Mouse (Mus musculus) MEL (cell line): ENCODE measurements around the gene Eid3. TPM values are rescaled to one million over a fixed set of nuclear protein-coding genes. Genes with fewer than 3 reads are reported as not detected.

Experiments used
- DNase-seq: peaks from one replicate; pipeline ENCODE4 v3.0.0; 2011; ENCODE audit warnings: low read depth, low spot score
- H3K27ac ChIP-seq: 2 replicates; pipeline ENCODE4 v1.5.1; 2012; ENCODE audit warnings: low read depth, mild to moderate bottlenecking, control low read depth, low read length, moderate library complexity; ENCODE audit not compliant: control insufficient read depth
- H3K27me3 ChIP-seq, 2 experiments: fragments of 150-350 bp in 1 of 2; sonication (generic) in 1 of 2; 2 replicates each; pipeline ENCODE4 v1.6.1; 2012; ENCODE audit warnings: low read length in 2 of 2, mild to moderate bottlenecking in 2 of 2, improper control_type of control experiment in 1 of 2, moderate library complexity in 1 of 2; ENCODE audit not compliant: insufficient read depth in 2 of 2, control insufficient read depth in 1 of 2
- H3K36me3 ChIP-seq, 2 experiments: 2 replicates each; pipeline ENCODE4 v1.6.1; 2012 to 2014; ENCODE audit warnings: low read length in 2 of 2, improper control_type of control experiment in 1 of 2, inconsistent platforms in 1 of 2, mild to moderate bottlenecking in 1 of 2; ENCODE audit not compliant: insufficient read depth in 2 of 2, control insufficient read depth in 1 of 2
- H3K4me1 ChIP-seq, 2 experiments: fragments of 150-350 bp in 1 of 2; sonication (generic) in 1 of 2; 2 replicates each; pipeline ENCODE4 v1.6.1; 2012; ENCODE audit warnings: low read length in 2 of 2, improper control_type of control experiment in 1 of 2, mild to moderate bottlenecking in 1 of 2; ENCODE audit not compliant: insufficient read depth in 2 of 2, control insufficient read depth in 1 of 2
- H3K4me3 ChIP-seq, 2 experiments: fragments of 150-350 bp in 1 of 2; sonication (generic) in 1 of 2; 2 replicates each; pipeline ENCODE4 v1.5.1; 2012; ENCODE audit warnings: low read depth in 2 of 2, low read length in 2 of 2, mild to moderate bottlenecking in 2 of 2, moderate library complexity in 2 of 2, control low read depth in 1 of 2, improper control_type of control experiment in 1 of 2; ENCODE audit not compliant: control insufficient read depth in 1 of 2, insufficient read depth in 1 of 2
- H3K79me2 ChIP-seq: 2 replicates; pipeline ENCODE4 v1.6.1; 2012; ENCODE audit warnings: mild to moderate bottlenecking, low read length, moderate library complexity; ENCODE audit not compliant: control insufficient read depth, poor library complexity, insufficient read depth
- H3K9ac ChIP-seq: 2 replicates; pipeline ENCODE4 v1.6.1; 2012; ENCODE audit warnings: low read depth, mild to moderate bottlenecking, control low read depth, low read length, moderate library complexity; ENCODE audit not compliant: control insufficient read depth, poor library complexity, severe bottlenecking
- H3K9me3 ChIP-seq: fragments of 150-350 bp; sonication (generic); replicated peaks from 2 replicates; pipeline ENCODE4 v1.6.1; 2012; ENCODE audit warnings: mild to moderate bottlenecking, low read length, improper control_type of control experiment, moderate library complexity; ENCODE audit not compliant: insufficient read depth
- CHD1 ChIP-seq: IDR thresholded peaks from 2 replicates; pipeline ENCODE4 v1.6.1; 2012; ENCODE audit warnings: low read depth, mild to moderate bottlenecking, inconsistent platforms, low read length, improper control_type of control experiment
- CHD2 ChIP-seq: IDR thresholded peaks from 2 replicates; pipeline ENCODE4 v1.6.1; 2011; ENCODE audit warnings: low read length, improper control_type of control experiment
- CTCF ChIP-seq, 3 experiments: IDR thresholded peaks in 2 of 3; conservative IDR thresholded peaks in 1 of 3; 2 replicates each; pipeline ENCODE4 v1.5.1; 2011 to 2012; ENCODE audit warnings: low read length in 3 of 3, low read depth in 2 of 3, mild to moderate bottlenecking in 2 of 3, improper control_type of control experiment in 1 of 3, inconsistent platforms in 1 of 3, mixed read lengths in 1 of 3, moderate library complexity in 1 of 3; ENCODE audit not compliant: control insufficient read depth in 1 of 3, insufficient read depth in 1 of 3, poor library complexity in 1 of 3, severe bottlenecking in 1 of 3
- ELF1 ChIP-seq: IDR thresholded peaks from 2 replicates; pipeline ENCODE4 v1.6.1; 2014; ENCODE audit warnings: low read depth, mild to moderate bottlenecking, inconsistent platforms, low read length, improper control_type of control experiment, moderate library complexity
- EP300 ChIP-seq, 2 experiments: IDR thresholded peaks; 2 replicates each; pipeline ENCODE4 v1.6.1; 2011; ENCODE audit warnings: improper control_type of control experiment in 2 of 2, low read length in 2 of 2, low read depth in 1 of 2, mild to moderate bottlenecking in 1 of 2
- ETS1 ChIP-seq: IDR thresholded peaks from 2 replicates; pipeline ENCODE4 v1.6.1; 2012; ENCODE audit warnings: low read depth, mild to moderate bottlenecking, inconsistent platforms, low read length, improper control_type of control experiment, moderate library complexity
- GATA1 ChIP-seq: IDR thresholded peaks from 2 replicates; pipeline ENCODE4 v1.6.1; 2011; ENCODE audit warnings: low read depth, low read length, improper control_type of control experiment
- HCFC1 ChIP-seq: IDR thresholded peaks from 2 replicates; pipeline ENCODE4 v1.6.1; 2012; ENCODE audit warnings: low read depth, mild to moderate bottlenecking, inconsistent platforms, low read length, improper control_type of control experiment, moderate library complexity
- JUND ChIP-seq: IDR thresholded peaks from 2 replicates; pipeline ENCODE4 v1.6.1; 2011; ENCODE audit warnings: low read depth, mild to moderate bottlenecking, improper control_type of control experiment, low read length
- KAT2A ChIP-seq: conservative IDR thresholded peaks from 2 replicates; pipeline ENCODE4 v1.6.1; 2012; ENCODE audit warnings: low read depth, low read length, improper control_type of control experiment, inconsistent platforms
- MAFK ChIP-seq: IDR thresholded peaks from 2 replicates; pipeline ENCODE4 v1.6.1; 2011; ENCODE audit warnings: low read depth, mild to moderate bottlenecking, low read length, improper control_type of control experiment, borderline replicate concordance
- MAX ChIP-seq: IDR thresholded peaks from 2 replicates; pipeline ENCODE4 v1.6.1; 2011; ENCODE audit warnings: low read length, improper control_type of control experiment
- MAZ ChIP-seq: IDR thresholded peaks from 2 replicates; pipeline ENCODE4 v1.6.1; 2012; ENCODE audit warnings: low read depth, mild to moderate bottlenecking, inconsistent platforms, low read length, improper control_type of control experiment
- MEF2A ChIP-seq: IDR thresholded peaks from 2 replicates; pipeline ENCODE4 v1.6.1; 2014; ENCODE audit warnings: low read depth, mild to moderate bottlenecking, inconsistent platforms, low read length, improper control_type of control experiment; ENCODE audit not compliant: poor library complexity, insufficient replicate concordance, severe bottlenecking; ENCODE audit errors: extremely low read depth
- MXI1 ChIP-seq: IDR thresholded peaks from 2 replicates; pipeline ENCODE4 v1.6.1; 2011; ENCODE audit warnings: mild to moderate bottlenecking, low read depth, low read length, improper control_type of control experiment
- MYB ChIP-seq: IDR thresholded peaks from 2 replicates; pipeline ENCODE4 v1.6.1; 2011; ENCODE audit warnings: mild to moderate bottlenecking, low read depth, low read length, improper control_type of control experiment
- MYC ChIP-seq: IDR thresholded peaks from 2 replicates; pipeline ENCODE4 v1.6.1; 2011; ENCODE audit warnings: low read depth, mild to moderate bottlenecking, low read length, improper control_type of control experiment, moderate library complexity
- NELFE ChIP-seq: IDR thresholded peaks from 2 replicates; pipeline ENCODE4 v1.6.1; 2011; ENCODE audit warnings: low read depth, low read length, improper control_type of control experiment
- POLR2A ChIP-seq, 2 experiments: IDR thresholded peaks; 2 replicates each; pipeline ENCODE4 v1.6.1; 2011 to 2012; ENCODE audit warnings: low read length in 2 of 2, mild to moderate bottlenecking in 2 of 2, control low read depth in 1 of 2, improper control_type of control experiment in 1 of 2, low read depth in 1 of 2, moderate library complexity in 1 of 2; ENCODE audit not compliant: control insufficient read depth in 1 of 2, insufficient read depth in 1 of 2, poor library complexity in 1 of 2
- POLR2AphosphoS2 ChIP-seq: IDR thresholded peaks from 2 replicates; pipeline ENCODE4 v1.6.1; 2011; ENCODE audit warnings: low read length, improper control_type of control experiment
- POLR2AphosphoS5 ChIP-seq: IDR thresholded peaks from 2 replicates; pipeline ENCODE4 v1.6.1; 2012; ENCODE audit warnings: low read depth, borderline replicate concordance, mild to moderate bottlenecking, inconsistent platforms, low read length, moderate library complexity, mixed read lengths
- RAD21 ChIP-seq: IDR thresholded peaks from 2 replicates; pipeline ENCODE4 v1.6.1; 2011; ENCODE audit warnings: mild to moderate bottlenecking, low read depth, low read length, improper control_type of control experiment
- RCOR1 ChIP-seq: IDR thresholded peaks from 2 replicates; pipeline ENCODE4 v1.6.1; 2012; ENCODE audit warnings: low read depth, mild to moderate bottlenecking, inconsistent platforms, low read length, improper control_type of control experiment
- SIN3A ChIP-seq: IDR thresholded peaks from 2 replicates; pipeline ENCODE4 v1.6.1; 2012; ENCODE audit warnings: low read length, improper control_type of control experiment, inconsistent platforms
- SMC3 ChIP-seq: IDR thresholded peaks from 2 replicates; pipeline ENCODE4 v1.6.1; 2011; ENCODE audit warnings: low read depth, low read length, improper control_type of control experiment
- TBP ChIP-seq: IDR thresholded peaks from 2 replicates; pipeline ENCODE4 v1.8.0; 2011; ENCODE audit warnings: low read depth, low read length, improper control_type of control experiment
- TCF12 ChIP-seq: IDR thresholded peaks from 2 replicates; pipeline ENCODE4 v1.6.1; 2014; ENCODE audit warnings: low read depth, mild to moderate bottlenecking, inconsistent platforms, low read length, improper control_type of control experiment, moderate library complexity
- UBTF ChIP-seq: IDR thresholded peaks from 2 replicates; pipeline ENCODE4 v1.6.1; 2012; ENCODE audit warnings: low read depth, mild to moderate bottlenecking, inconsistent platforms, low read length, improper control_type of control experiment, moderate library complexity, borderline replicate concordance; ENCODE audit not compliant: insufficient read depth
- USF1 ChIP-seq: IDR thresholded peaks from 2 replicates; pipeline ENCODE4 v1.6.1; 2014; ENCODE audit warnings: low read depth, mild to moderate bottlenecking, inconsistent platforms, low read length, improper control_type of control experiment, moderate library complexity
- USF2 ChIP-seq, 2 experiments: IDR thresholded peaks; 2 replicates each; pipeline ENCODE4 v1.6.1; 2011 to 2012; ENCODE audit warnings: improper control_type of control experiment in 2 of 2, low read length in 2 of 2, borderline replicate concordance in 1 of 2, inconsistent platforms in 1 of 2, low read depth in 1 of 2, mild to moderate bottlenecking in 1 of 2; ENCODE audit not compliant: insufficient read depth in 1 of 2
- ZC3H11A ChIP-seq: IDR thresholded peaks from 2 replicates; pipeline ENCODE4 v1.6.1; 2012; ENCODE audit warnings: low read depth, mild to moderate bottlenecking, inconsistent platforms, low read length, improper control_type of control experiment
- ZKSCAN1 ChIP-seq: IDR thresholded peaks from 2 replicates; pipeline ENCODE4 v1.6.1; 2012; ENCODE audit warnings: low read depth, mild to moderate bottlenecking, inconsistent platforms, low read length, improper control_type of control experiment, moderate library complexity
- polyA plus RNA-seq, 2 experiments: library from polyadenylated mRNA; stranded (reverse) in 1 of 2; unstranded in 1 of 2; fragments of >175 nt in 1 of 2; fragments of >200 nt in 1 of 2; gene quantifications; 2 replicates each; pipeline versions ENCODE4 v1.2.1 to v1.2.4; 2012; ENCODE audit warnings: low replicate concordance in 2 of 2, low read depth in 1 of 2; ENCODE audit not compliant: insufficient read length in 2 of 2, insufficient read depth in 1 of 2, missing spikeins in 1 of 2
- total RNA-seq: library from RNA; depleted of rRNA; stranded (reverse); fragments of 300-350 nt; gene quantifications from 2 replicates; pipeline ENCODE4 v1.2.3, GENCODE M21; 2012

Eid3 gene
- total and polyA plus RNA-seq, 3 experiments: 1.2 to 1.3 TPM; not detected in 1

DNA sequence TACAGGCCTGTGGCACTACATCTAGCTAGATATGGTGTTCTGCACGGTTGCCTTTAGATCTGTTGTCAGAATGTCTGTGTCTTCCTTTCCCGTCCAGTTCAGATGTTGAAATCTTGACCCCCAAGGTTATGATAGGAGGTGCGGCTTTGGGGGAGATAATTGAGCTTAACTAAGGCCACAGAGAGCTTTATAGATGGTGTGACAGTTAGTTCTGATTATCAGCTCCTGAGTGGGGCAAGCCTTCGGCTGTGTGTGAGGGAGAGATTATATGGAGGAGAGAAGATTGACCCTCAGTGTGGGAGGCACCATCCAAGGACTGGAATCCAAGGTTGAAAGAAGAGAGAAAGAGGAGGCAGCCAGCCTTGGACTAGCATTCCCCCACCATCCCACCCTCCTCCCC is 46.8 kb downstream of the Eid3 start (continued):
- TF ChIP-seq MAFK: no peak
- no peak for TF ChIP-seq CTCF (IDR thresholded peaks at IDR 0.05 in 2 of 3, conservative IDR thresholded peaks at IDR 0.05 in 1 of 3; ENCODE audit: control insufficient read depth in 1 of 3, insufficient read depth in 1 of 3, low read depth in 2 of 3, low read length in 3 of 3, poor library complexity in 1 of 3, severe bottlenecking in 1 of 3)
- TF ChIP-seq ETS1: no peak
- peak; percentile 26; the same call in 1 of the 2 replicates for TF ChIP-seq RCOR1
- TF ChIP-seq TCF12: peak; percentile 69
- no peak for TF ChIP-seq MEF2A
- TF ChIP-seq MAZ: no peak
- peak; percentile 53 for TF ChIP-seq GATA1
- no peak for TF ChIP-seq ZKSCAN1
- no peak for TF ChIP-seq POLR2A (IDR thresholded peaks at IDR 0.05; ENCODE audit: control insufficient read depth in 1 of 2, insufficient read depth in 1 of 2, low read depth in 1 of 2, low read length in 2 of 2, poor library complexity in 1 of 2)

DNA sequence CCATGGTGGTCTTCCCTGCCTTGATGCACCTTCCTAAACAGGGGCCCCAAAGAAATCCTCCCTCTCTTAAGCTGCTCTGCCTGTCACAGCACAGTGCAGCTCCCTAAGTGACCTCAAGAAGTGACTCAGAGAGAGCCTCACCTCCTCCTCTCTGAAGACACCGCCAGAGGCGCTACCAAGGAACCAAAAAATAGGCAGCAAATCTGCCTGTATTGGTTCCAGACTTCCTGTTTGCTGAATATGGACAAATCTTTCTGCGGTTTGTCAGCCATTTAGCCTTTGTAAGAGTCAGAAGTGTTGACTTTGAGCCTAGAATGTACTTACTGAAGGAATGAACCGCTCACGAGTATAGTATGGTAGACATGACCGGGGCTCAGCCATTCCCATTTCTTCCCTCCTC is 47.3 kb downstream of the Eid3 start:
- peak; percentile 78 for DNase-seq
- Histone ChIP-seq H3K9ac (no peak overlapping the region), H3K4me1 (peaks cover 3 to 11% of the 10 kb centered on the region in 2 experiments; a peak in 3 of 4 replicates), H3K36me3 (peaks cover 0 to 3% of the 10 kb centered on the region in 2 experiments; a peak in 2 of 4 replicates), H3K27ac (peak overlapping the region; percentile 1; the same call in 1 of the 2 replicates), H3K79me2 (no peaks in the 10 kb centered on the region), H3K4me3 (peak overlapping the region; percentile 3 to 23; a peak in 1 of 4 replicates), H3K27me3 (no peaks in the 10 kb centered on the region), H3K9me3 (no peaks in the 10 kb centered on the region)
- TF ChIP-seq JUND: no peak
- no peak for TF ChIP-seq NELFE
- TF ChIP-seq SIN3A: 0 out of 2 replicates have a peak, but pooled peaks have one; percentile 48
- peak in 1 of 3 experiments; percentile 48; a peak in 3 of 6 replicates for TF ChIP-seq CTCF (IDR thresholded peaks at IDR 0.05 in 2 of 3, conservative IDR thresholded peaks at IDR 0.05 in 1 of 3; ENCODE audit: control insufficient read depth in 1 of 3, insufficient read depth in 1 of 3, low read depth in 2 of 3, low read length in 3 of 3, poor library complexity in 1 of 3, severe bottlenecking in 1 of 3)
- no peak for TF ChIP-seq MAZ
- TF ChIP-seq MYC: no peak
- TF ChIP-seq ETS1: no peak
- TF ChIP-seq RAD21: peak; percentile 17
- no peak for TF ChIP-seq POLR2AphosphoS2
- TF ChIP-seq MYB: no peak
- no peak for TF ChIP-seq TCF12
- TF ChIP-seq POLR2AphosphoS5: no peak
- TF ChIP-seq EP300 (IDR thresholded peaks at IDR 0.05; ENCODE audit: low read depth in 1 of 2, low read length in 2 of 2): peak in 1 of 2 experiments; percentile 20; a peak in 1 of 4 replicates
- no peak for TF ChIP-seq ZC3H11A
- TF ChIP-seq CHD1: no peak
- TF ChIP-seq ELF1: no peak
- no peak for TF ChIP-seq HCFC1
- no peak for TF ChIP-seq ZKSCAN1
- no peak; the same call in 1 of the 2 replicates for TF ChIP-seq MXI1
- TF ChIP-seq MAFK: no peak
- no peak for TF ChIP-seq UBTF
- TF ChIP-seq GATA1: no peak
- TF ChIP-seq KAT2A: no peak
- TF ChIP-seq SMC3: peak; percentile 35; the same call in 1 of the 2 replicates
- no peak for TF ChIP-seq USF1
- TF ChIP-seq TBP: no peak
- no peak for TF ChIP-seq CHD2
- no peak for TF ChIP-seq MAX
- TF ChIP-seq USF2 (IDR thresholded peaks at IDR 0.05; ENCODE audit: borderline replicate concordance in 1 of 2, insufficient read depth in 1 of 2, low read depth in 1 of 2, low read length in 2 of 2): no peak
